Mouse (Mus musculus): ENCODE results near the gene Cep41. TPM values are rescaled to one million over a fixed set of nuclear protein-coding genes. Genes with fewer than 3 reads are reported as not detected.

Gene Cep41
- total RNA-seq, 1 experiment = 8.6 TPM

DNA sequence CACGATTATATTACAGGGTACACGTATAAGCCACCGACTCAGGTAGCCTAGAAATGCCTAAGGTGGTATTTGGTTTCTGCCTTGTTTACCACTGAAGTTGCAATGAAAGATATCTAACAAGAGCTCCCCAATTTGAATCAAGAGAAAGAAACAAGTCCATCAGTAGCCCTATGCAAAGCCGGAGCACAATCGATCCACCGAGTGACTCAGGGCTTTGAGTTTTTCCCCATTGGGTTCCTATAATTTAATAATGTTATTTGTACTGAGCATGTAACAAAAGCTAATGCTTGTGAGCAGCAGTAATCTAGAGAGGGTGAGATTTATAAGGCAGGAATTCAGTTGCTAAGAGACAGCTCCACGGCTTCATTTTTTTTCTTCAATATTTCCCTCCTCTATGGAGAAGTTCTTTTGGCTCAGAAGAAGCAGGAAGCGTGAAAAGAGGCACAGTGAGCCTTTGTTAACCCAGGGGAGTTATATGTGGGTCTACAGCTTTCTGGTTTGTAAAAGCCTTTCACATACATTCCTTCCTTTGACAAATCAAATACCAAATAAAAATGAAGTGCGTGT, 18.8 kb downstream of the Cep41 start:
- Histone ChIP-seq H3K27ac (ENCODE audit: insufficient read depth, low read depth, low read length, poor library complexity, severe bottlenecking) (no peak overlapping the region), H3K9ac (ENCODE audit: insufficient read depth, low read depth, low read length, poor library complexity, severe bottlenecking) (no peak overlapping the region), H3K4me3 (ENCODE audit: insufficient read depth in 1 of 2, low read depth in 1 of 2, low read length in 2 of 2, poor library complexity in 1 of 2, severe bottlenecking in 1 of 2) (no peak overlapping the region), H3K36me3 (ENCODE audit: control insufficient read depth, insufficient read depth, low read length, poor library complexity, severe bottlenecking) (no peaks in the 10 kb centered on the region; the same call in 1 of the 2 replicates), H3K4me1 (ENCODE audit: control insufficient read depth in 2 of 2, insufficient read depth in 2 of 2, low read length in 2 of 2, poor library complexity in 1 of 2) (no peaks in the 10 kb centered on the region), H3K9me3 (ENCODE audit: control insufficient read depth, insufficient read depth, low read depth, low read length) (no peaks in the 10 kb centered on the region)
- in situ Hi-C loops (cut with MboI; ENCODE audit: low sequenced_read_pairs in 2 of 2, unreplicated experiment in 2 of 2) = no loop called here
- no peak for DNase-seq (ENCODE audit: low read depth, low spot score)
- TF ChIP-seq MAFK (IDR thresholded peaks at IDR 0.05; ENCODE audit: insufficient read depth, low read depth, low read length) = no peak
- no peak for TF ChIP-seq HCFC1 (IDR thresholded peaks at IDR 0.05; ENCODE audit: borderline replicate concordance, insufficient read depth, low read length)
- no peak for TF ChIP-seq CHD2 (IDR thresholded peaks at IDR 0.05; ENCODE audit: low read depth, low read length)
- TF ChIP-seq ZC3H11A (IDR thresholded peaks at IDR 0.05; ENCODE audit: borderline replicate concordance, low read depth, low read length) = no peak
- no peak for TF ChIP-seq ZNF384 (IDR thresholded peaks at IDR 0.05; ENCODE audit: low read depth, low read length)

DNA sequence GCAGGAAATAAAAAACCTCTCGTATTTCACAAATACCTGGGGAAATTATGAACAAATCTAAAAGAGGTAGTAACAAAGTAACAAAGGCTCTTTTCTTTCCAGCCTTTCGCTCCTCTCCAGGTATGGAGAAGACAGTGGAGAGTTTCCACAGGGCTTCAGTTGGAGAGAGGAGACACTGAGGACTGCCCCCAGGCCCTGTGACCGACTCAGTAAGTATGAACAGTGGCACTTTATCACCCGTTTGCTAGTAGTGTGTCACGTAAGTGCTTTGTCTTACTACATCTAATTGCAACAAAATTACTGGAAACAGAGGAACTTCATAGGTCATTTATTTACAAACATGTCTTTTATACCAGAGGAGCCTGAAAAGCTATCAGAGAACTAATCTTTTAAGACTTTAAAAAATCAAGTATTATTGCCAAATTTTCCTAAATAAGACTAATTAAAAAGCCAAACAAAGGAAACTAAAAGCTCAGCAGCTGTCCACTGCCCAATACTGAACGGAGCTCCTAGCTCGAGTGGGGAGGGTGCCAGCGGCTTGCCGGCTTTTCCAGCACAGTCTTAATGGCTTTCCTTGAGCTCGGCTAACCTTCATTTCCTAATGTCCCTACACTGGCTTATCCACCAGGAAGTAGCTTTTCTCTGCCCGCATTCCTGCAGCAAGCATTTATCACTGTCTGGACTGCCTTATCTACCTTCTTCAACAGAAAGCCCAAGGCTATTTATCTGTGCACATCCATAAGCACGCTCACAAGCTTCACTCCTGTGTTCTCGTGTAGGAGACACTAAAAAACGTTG, 19.6 kb downstream of the Cep41 start:
- no peaks in the 10 kb centered on the region for H3K4me1 ChIP-seq (ENCODE audit: control insufficient read depth in 2 of 2, insufficient read depth in 2 of 2, low read length in 2 of 2, poor library complexity in 1 of 2)

GRCm38 (mm10) chr6:30671696-30672095, 21.9 kb downstream of the Cep41 start:
- Histone ChIP-seq H3K4me3 (ENCODE audit: insufficient read depth in 1 of 2, low read depth in 1 of 2, low read length in 2 of 2, poor library complexity in 1 of 2, severe bottlenecking in 1 of 2) (no peak overlapping the region), H3K4me1 (ENCODE audit: control insufficient read depth in 2 of 2, insufficient read depth in 2 of 2, low read length in 2 of 2, poor library complexity in 1 of 2) (no peaks in the 10 kb centered on the region), H3K9ac (ENCODE audit: insufficient read depth, low read depth, low read length, poor library complexity, severe bottlenecking) (no peak overlapping the region), H3K27ac (ENCODE audit: insufficient read depth, low read depth, low read length, poor library complexity, severe bottlenecking) (no peak overlapping the region), H3K9me3 (ENCODE audit: control insufficient read depth, insufficient read depth, low read depth, low read length) (no peaks in the 10 kb centered on the region), H3K36me3 (ENCODE audit: control insufficient read depth, insufficient read depth, low read length, poor library complexity, severe bottlenecking) (no peaks in the 10 kb centered on the region; the same call in 1 of the 2 replicates)
- TF ChIP-seq ZNF384 (IDR thresholded peaks at IDR 0.05; ENCODE audit: low read depth, low read length) (no peak), MAFK (IDR thresholded peaks at IDR 0.05; ENCODE audit: insufficient read depth, low read depth, low read length) (no peak), CHD2 (IDR thresholded peaks at IDR 0.05; ENCODE audit: low read depth, low read length) (no peak), ZC3H11A (IDR thresholded peaks at IDR 0.05; ENCODE audit: borderline replicate concordance, low read depth, low read length) (no peak), HCFC1 (IDR thresholded peaks at IDR 0.05; ENCODE audit: borderline replicate concordance, insufficient read depth, low read length) (no peak)
- no peak for DNase-seq (ENCODE audit: low read depth, low spot score)
- in situ Hi-C loops (cut with MboI; ENCODE audit: low sequenced_read_pairs in 2 of 2, unreplicated experiment in 2 of 2) = no loop called here

More for the DNA sequence above, 19.6 kb downstream of the Cep41 start:
- H3K36me3 ChIP-seq (ENCODE audit: control insufficient read depth, insufficient read depth, low read length, poor library complexity, severe bottlenecking) = no peaks in the 10 kb centered on the region; the same call in 1 of the 2 replicates
- H3K4me3 ChIP-seq (ENCODE audit: insufficient read depth in 1 of 2, low read depth in 1 of 2, low read length in 2 of 2, poor library complexity in 1 of 2, severe bottlenecking in 1 of 2) = no peak overlapping the region
- H3K9me3 ChIP-seq (ENCODE audit: control insufficient read depth, insufficient read depth, low read depth, low read length) = no peaks in the 10 kb centered on the region
- no peak overlapping the region for H3K27ac ChIP-seq (ENCODE audit: insufficient read depth, low read depth, low read length, poor library complexity, severe bottlenecking)
- no peak for DNase-seq (ENCODE audit: low read depth, low spot score)
- in situ Hi-C loops (cut with MboI; ENCODE audit: low sequenced_read_pairs in 2 of 2, unreplicated experiment in 2 of 2) = no loop called here
- no peak overlapping the region for H3K9ac ChIP-seq (ENCODE audit: insufficient read depth, low read depth, low read length, poor library complexity, severe bottlenecking)
- no peak for TF ChIP-seq ZC3H11A (IDR thresholded peaks at IDR 0.05; ENCODE audit: borderline replicate concordance, low read depth, low read length)
- no peak for TF ChIP-seq ZNF384 (IDR thresholded peaks at IDR 0.05; ENCODE audit: low read depth, low read length)
- TF ChIP-seq MAFK (IDR thresholded peaks at IDR 0.05; ENCODE audit: insufficient read depth, low read depth, low read length) = no peak
- TF ChIP-seq CHD2 (IDR thresholded peaks at IDR 0.05; ENCODE audit: low read depth, low read length) = no peak
- TF ChIP-seq HCFC1 (IDR thresholded peaks at IDR 0.05; ENCODE audit: borderline replicate concordance, insufficient read depth, low read length) = no peak

GRCm38 (mm10) chr6:30667585-30667984, 26.0 kb downstream of the Cep41 start:
- no peak overlapping the region for H3K4me3 ChIP-seq (ENCODE audit: insufficient read depth in 1 of 2, low read depth in 1 of 2, low read length in 2 of 2, poor library complexity in 1 of 2, severe bottlenecking in 1 of 2)
- H3K9ac ChIP-seq (ENCODE audit: insufficient read depth, low read depth, low read length, poor library complexity, severe bottlenecking) = no peak overlapping the region
- H3K4me1 ChIP-seq (ENCODE audit: control insufficient read depth in 2 of 2, insufficient read depth in 2 of 2, low read length in 2 of 2, poor library complexity in 1 of 2) = no peaks in the 10 kb centered on the region
- H3K27ac ChIP-seq (ENCODE audit: insufficient read depth, low read depth, low read length, poor library complexity, severe bottlenecking) = no peak overlapping the region
- no peaks in the 10 kb centered on the region; the same call in 1 of the 2 replicates for H3K36me3 ChIP-seq (ENCODE audit: control insufficient read depth, insufficient read depth, low read length, poor library complexity, severe bottlenecking)
- H3K9me3 ChIP-seq (ENCODE audit: control insufficient read depth, insufficient read depth, low read depth, low read length) = no peaks in the 10 kb centered on the region
- no peak for TF ChIP-seq ZNF384 (IDR thresholded peaks at IDR 0.05; ENCODE audit: low read depth, low read length)
- TF ChIP-seq MAFK (IDR thresholded peaks at IDR 0.05; ENCODE audit: insufficient read depth, low read depth, low read length) = no peak
- no peak for TF ChIP-seq HCFC1 (IDR thresholded peaks at IDR 0.05; ENCODE audit: borderline replicate concordance, insufficient read depth, low read length)
- no peak for TF ChIP-seq ZC3H11A (IDR thresholded peaks at IDR 0.05; ENCODE audit: borderline replicate concordance, low read depth, low read length)
- no peak for TF ChIP-seq CHD2 (IDR thresholded peaks at IDR 0.05; ENCODE audit: low read depth, low read length)
- no peak for DNase-seq (ENCODE audit: low read depth, low spot score)
- in situ Hi-C loops (cut with MboI; ENCODE audit: low sequenced_read_pairs in 2 of 2, unreplicated experiment in 2 of 2) = no loop called here

All from ES-E14 (cell line).